Mouse (Mus musculus) retina, adult 2 months (tissue): ENCODE data around the gene Fxyd1.

Experiments
- DNase-seq: peaks from one replicate; pipeline ENCODE4 v3.0.0-alpha.2; 2012; ENCODE audit warnings: low read depth, low spot score

Gene Fxyd1

DNA sequence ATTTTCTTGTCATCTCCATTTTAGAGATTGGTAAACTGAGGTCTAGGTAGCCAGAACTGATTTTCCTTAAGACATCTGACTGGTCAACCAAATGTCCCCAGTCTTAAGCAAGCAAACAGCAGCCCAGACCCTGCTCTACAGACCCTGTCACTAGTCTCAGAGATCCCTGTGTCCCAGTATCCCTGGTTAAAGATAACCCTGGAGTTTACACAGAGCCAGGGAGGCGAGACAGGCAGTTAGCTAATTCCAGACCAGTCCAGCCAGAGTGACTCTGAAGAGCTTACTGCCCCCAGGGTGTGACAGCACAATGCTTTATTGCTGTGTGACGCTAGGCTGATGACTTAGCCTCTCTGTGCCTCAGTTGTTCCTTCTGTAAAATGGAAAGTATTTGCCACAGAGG lies at the start of gene Fxyd1:
Fxyd1 (minus strand) TSS at position 129 of the 400 bp plus-strand sequence.
- no peak for DNase-seq

DNA sequence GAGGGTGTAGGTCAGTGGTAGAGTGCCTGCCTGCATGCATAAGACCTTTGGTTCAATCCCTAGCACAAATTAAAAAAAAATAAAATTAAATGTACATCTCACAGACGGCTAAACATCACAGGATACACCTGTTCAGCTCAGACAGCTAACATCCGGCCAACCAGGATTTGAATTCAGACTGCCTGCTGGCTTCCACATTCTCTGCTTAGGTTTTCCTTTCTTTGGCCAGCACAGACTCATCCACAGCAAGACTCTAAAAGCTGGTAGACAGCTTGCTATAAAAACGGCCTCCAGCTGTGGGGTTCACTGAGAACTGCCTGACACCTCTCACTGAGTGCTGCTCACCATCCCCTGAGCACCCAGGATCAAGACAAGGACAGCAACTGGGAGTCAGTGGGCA lies 49.2 kb upstream of the Fxyd1 start:
- DNase-seq: no peak

DNA sequence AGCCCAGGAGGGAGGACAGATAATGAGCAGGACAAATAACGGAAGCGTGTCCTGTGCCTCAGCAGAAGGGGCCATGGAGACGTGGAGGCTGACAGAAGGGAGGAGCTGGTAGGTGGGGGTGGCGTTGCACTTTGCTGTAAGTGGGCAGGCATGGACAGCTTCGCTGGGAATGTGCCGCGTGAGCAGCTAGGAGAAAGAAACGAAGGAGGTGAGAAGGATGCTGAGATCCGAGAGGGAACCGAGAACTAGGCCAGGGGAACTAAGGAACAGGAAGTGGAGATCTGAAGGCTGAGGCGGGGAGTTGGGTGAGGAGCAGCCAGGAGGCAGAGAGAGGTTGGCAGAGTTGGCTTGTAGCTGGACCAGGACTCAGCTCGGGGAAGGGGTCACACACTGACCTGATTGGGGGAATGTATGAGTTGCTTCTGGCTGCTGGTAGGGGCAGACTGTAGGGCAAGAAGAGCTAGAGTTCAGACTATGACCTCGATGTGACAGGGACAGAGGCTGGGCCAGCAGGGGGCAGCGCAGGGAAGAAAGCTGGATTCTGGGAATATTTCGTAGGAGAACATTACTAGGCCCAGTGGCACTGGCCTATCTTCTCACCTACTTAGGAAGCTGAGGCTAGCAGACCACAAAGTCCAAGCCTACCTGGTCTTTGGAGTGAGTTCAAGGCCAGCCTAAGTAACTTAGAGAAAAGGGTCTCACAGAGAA lies 48.2 kb upstream of the Fxyd1 start:
- DNase-seq: no peak

DNA sequence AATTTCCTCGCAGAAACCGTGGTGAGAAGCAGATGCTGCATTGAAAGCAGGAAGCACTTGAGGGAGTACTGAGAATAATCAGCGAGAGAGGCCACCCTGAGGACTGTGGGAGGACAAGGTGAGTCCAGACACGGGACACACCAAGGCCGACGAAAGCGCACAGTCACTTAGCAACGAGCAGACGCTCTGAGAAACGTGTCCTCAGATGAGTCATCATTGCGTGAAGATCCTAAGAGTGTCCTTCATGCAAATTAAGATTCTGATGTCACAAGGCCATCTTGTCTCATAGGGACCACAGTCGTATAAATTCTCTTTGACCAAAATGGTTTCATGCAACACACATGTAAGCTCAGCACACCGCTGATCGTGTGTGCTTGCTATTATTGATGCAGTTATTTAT lies 43.8 kb upstream of the Fxyd1 start:
- DNase-seq: no peak

- DNase-seq: no peak
Measured at GRCm38 (mm10) chr7:31099612-31099982, 42.6 kb upstream of the Fxyd1 start.

DNA sequence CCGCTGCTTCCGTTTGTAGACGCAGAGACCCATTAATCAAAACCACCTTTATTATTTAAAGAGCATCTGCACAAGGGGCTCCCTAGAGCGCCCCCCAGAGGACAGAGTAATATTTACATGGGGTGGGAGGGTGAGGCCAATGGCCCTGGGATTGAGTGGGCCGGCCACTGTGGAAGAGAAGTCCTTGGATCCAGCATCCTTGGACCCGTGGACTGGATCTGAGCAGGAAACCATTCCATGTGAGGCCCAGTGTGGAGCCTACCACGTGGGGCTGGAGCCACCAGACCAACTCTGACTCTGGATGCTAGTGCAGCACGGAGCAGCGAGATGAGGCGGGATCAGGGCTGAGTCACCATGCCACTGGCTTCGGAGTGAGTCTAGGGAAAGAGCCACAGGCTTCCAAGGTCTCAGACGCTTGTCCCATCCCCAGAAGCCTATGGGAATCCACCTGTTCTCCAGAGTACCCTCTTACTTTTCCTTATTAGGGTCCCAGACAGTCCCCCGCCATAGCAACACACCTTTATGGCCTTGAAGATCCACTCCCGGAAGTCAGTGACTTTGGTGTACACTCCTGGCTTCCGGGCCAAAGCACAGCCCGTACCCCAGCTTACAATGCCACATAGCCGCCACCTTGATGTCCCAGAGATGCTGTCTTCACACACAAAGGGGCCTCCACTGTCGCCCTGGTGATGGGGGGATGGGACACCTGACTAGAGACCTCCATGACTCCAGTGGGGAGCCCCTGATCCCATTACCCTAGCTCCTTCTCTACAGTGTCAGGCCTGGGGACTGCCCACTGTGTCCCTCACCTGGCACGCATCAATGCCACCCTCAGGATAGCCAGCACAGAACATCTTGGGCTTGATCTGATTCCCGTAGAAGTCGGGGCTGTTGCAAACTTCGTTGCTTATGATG lies 42.0 kb upstream of the Fxyd1 start:
- DNase-seq: no peak

DNA sequence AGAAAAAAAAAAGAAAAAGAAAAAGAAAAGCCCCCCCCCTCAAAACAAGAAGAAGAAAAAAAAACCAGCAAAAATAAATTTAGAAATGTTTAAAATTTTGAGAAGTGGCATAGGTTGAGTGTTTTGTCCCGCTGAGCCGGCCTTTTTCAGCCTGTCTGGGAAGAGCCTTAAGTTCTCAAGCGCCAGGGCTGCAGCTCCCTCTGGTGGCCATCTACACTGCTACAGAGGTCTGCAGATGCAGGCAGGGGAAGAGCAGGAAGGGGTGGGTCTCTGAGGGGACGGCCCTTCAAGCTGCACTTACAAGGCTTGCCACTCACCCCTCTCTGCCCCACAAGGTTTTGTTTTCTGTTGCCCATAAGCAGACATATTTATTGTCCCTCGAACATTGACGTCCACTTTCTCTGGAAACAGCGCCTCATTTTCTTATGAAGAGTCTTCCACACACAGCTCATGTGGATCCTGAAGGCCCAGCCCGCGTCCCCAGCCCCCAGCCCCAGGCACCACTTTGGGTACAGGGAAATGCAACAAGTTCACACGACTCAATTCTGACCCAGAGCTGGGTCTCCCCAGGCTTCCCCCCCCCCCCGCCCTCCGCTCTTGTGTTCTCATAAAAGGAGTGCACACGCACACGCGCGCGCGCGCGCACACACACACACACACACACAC lies 40.7 kb upstream of the Fxyd1 start:
- DNase-seq: peak; percentile 56

DNA sequence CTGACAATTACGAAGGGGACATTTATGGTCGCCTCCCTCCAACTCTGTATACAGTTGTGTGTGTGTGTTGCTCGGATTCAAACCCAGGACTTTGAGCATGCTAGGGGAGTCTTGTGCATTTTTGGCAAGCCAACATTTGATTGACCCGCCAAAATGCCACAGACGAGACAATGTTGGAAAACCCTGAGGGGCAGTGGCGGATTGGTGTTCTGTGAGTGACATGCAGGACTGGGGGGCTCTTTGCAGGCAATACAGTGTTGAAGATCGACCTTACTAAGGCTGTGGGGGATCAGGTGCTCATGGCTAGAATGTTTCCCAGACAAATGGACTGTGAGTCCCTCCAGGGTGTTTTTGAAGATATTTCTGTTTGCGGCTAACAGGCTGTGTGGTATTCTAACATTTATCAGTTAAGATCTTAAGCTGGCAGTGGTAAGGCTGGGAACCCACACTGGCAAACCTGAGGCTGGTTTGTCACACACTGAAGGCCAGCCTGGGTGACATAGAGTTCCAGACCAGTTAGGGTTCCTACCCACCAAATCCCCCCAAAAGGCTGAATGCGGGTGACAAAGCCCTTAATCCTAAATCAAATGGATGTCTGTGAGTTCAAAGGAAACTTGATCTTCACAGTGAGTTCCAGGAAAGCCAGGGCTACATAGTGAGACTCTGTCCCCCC lies 40.0 kb upstream of the Fxyd1 start:
- no peak for DNase-seq

DNA sequence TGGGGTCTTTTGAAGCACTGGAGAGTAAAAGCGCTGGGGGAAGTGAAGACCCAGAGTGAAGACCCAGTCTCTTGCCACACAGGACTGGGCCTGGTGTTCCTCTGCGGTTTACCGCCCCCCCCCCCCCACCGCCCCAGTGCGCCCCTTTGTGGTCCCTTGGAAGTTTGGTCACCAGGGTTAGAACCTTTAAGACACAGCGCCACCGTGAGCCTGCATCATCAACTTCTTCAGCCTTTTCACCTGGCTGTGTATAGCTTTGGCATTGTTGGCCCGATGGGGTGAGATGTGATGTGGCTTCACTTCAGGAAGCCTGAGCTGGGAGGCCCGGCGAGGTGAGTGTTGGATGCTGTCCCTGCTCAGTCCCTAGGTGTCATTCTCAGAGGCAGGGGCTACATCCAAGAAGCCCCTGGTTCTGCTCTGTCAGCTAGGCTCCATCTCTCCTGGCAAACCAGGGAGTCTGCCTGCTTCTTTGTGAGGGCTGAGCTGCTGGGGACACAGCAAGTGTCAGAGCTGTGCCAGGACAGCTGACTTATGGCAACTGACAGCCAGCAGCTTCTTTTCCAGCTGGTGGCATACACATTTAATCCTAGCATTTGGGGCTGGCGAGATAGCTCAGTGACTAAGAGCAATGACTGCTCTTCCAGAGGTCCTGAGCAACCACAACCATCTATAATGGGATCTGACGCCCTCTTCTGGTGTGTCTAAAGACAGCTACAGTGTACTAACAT lies 37.9 kb upstream of the Fxyd1 start:
- no peak for DNase-seq

- DNase-seq: no peak
Measured at GRCm38 (mm10) chr7:31089721-31090120, 32.7 kb upstream of the Fxyd1 start.

DNA sequence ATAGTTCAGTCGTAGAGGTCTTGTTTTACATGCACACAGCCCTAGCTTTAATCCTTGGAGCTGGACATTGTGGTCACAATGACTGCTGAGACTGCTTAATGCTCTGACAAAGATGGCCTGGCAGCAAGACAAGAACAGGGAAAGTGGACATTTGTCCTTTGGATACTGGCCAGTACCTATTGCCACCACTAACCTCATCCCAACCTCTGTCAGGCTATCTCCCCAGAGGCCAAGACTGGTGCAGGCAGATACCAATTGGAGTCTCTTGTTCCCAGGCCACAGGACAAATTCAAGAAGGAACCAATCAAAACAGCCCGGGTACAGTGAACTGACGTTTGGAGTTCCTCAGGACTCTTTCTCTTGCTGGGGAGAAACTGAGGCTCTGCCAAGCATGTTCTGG lies 31.2 kb upstream of the Fxyd1 start:
- DNase-seq: no peak

- no peak for DNase-seq
Measured at GRCm38 (mm10) chr7:31087262-31087661, 30.3 kb upstream of the Fxyd1 start.

DNA sequence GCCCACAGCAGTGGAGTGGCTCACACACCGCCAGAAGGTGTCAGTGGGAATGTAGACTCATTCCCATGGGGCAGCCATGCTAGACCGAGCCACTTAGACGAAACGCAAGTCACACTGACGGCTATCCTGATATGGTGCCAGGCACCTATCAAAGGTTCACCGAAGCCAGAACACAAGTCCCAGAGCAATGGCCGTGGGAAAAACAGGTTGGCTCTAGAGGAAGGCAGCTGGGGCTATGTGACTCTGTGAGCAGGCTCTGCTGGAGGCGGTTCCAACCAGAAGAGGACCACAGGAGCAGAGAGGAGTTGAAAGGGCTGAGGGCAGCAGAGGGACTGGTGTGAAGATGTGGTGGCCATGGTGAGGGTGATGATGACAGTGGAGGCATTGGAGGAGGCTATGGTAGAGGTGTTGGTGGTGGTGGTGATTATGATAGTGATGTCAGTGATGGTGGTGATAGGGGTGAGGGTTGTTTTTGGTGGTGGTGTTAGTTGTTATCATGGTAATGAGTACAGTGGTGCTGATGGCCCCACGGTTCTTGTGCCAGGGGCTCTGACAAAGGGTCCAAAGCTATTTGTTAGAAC lies 29.3 kb upstream of the Fxyd1 start:
- DNase-seq: no peak

DNA sequence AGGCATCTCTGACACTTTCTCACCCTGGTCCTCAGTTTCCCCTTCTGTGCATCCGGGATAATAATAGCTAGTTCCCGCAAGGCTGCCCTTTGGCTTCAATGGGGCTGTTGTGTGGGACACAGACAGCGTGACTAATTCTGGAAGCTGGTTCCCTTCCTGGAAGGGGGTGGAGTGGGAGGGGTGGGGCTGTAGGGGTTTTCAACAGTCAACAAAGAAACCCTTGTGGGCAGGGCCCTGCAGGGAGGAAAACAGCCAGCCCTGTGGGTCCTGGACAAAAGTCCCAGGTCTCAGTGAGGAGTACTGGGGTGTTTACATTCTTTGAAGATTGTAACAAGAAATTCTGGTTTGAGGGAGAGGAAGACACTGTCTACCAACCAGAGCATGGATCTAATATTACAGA lies 28.2 kb upstream of the Fxyd1 start:
- DNase-seq: no peak

DNA sequence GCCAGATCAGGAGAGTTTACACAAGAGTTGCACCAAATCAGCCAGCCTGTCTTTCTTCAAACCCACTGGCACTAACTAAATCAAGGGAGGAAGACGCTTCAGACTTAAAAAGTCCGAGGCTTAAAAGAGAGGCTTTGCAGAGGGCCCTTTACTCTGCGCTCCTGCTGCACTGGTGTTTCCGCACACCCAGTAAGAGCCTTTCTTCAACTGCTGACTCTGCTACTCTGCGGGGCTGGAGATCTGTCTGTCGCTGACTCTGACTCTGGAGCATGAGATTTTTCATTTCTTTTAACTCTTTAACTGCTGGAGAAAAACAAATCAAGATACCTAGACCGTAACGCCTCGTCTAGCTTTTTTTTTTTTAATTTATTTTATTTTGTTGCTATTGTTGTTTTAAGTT lies 27.1 kb upstream of the Fxyd1 start:
- no peak for DNase-seq

GRCm38 (mm10) chr7:31082831-31083588 lies 26.0 kb upstream of the Fxyd1 start:
- no peak for DNase-seq

DNA sequence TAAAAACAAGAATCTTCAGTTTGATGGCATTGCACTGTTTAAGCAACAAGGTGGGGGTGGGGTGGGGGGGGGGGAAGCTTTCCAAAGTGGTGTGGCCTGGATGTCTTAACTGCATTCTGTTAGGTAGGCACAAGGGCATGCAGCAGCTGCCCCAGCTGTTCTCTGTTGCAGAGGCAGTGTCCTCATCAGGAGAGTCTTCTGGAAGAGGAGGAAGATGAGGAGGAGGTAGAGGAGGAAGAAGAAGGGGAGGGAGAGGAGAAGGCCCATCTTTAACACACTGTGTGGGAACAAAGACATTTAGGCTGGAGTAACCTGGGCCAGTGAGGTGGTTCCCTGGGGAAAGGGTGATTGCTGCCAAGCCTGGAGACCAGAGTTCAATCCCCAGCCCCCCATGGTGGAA lies 25.1 kb upstream of the Fxyd1 start:
- no peak for DNase-seq

DNA sequence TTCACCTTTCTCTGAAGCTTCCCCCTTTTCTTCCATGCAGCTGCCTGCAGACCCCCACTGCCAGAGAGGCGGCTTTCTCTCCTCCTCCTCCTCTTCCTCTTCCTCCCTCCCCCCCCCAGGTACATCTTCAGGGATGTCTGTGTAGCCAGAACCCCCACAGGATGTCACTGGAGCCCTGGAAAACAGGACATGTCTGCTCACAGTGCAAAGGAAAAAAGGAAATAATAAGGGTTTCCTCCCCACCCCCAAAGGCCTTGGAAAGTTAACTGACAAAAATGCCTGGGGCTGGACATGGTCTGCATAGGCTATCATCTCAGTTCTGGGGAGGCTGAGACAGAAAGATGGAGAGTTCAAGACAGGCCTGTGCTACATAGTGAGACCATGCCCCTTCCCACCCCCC lies 24.1 kb upstream of the Fxyd1 start:
- no peak for DNase-seq

DNA sequence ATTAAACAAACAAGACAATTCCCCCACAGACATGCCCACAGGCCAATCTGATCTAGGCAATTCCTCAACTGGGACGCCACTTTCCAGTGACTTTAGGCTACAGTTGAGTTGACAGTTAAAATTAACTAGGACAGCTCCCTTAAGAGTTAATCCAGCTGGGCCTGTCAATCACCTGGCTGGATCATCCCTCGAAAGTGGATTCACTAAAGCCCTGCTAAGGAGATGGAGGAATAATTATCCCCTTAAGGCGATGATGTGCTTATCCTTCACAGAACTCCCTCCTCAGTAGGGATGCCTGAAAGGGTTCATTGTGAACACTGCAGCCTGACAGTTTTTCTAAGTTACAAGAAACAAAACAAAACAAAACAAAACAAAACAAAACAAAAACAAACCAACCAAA lies 23.6 kb upstream of the Fxyd1 start:
- DNase-seq: no peak

- no peak for DNase-seq
Measured at GRCm38 (mm10) chr7:31079670-31080069, 22.7 kb upstream of the Fxyd1 start.
